Mouse (Mus musculus): ENCODE data around the gene Cmbl.

DNA sequence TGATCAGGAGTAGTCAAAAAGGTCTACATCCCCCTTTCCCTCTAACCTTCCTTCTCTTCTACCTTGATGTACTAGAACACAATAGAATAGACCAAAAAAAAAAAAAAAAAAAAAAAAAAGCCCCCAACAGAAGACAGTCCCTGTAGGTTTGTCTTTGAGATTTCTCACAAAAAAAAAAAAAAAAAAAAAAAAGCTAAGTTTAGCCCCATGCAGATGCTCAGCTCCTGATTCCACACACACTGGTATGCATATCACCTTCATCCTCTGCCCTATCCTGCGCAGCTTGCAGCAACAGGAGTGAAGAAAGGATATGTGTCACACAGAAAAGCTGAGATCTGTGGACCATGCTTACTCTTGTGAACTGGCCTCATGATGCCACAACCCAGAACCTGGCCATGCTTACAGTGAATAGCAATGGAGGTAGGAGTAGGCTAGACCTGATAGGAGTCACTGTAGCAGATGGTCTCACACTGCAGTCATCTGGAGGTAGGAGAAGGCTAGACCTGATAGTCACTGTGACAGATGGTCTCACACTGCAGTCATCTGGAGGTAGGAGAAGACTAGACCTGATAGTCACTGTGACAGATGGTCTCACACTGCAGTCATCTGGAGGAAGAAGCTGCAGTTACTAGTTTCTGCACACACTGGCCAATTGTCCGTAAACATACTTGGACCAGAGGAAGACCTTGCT lies 32.7 kb upstream of the Cmbl start:
- TF ChIP-seq POLR2A (IDR thresholded peaks at IDR 0.05; ENCODE audit: extremely low read depth, insufficient read depth, low read length) (no peak), CTCF (IDR thresholded peaks at IDR 0.05; ENCODE audit: low read depth, low read length) (no peak)
